Mouse (Mus musculus) heart, adult 2 months (tissue): ENCODE measurements around the gene Nanos3.

ENCODE experiments used
- CTCF ChIP-seq: fragments of 200-600 bp; IDR thresholded peaks from 2 replicates; pipeline ENCODE4 v1.8.1; 2022; ENCODE audit warnings: antibody characterized with exemption, mild to moderate bottlenecking, moderate library complexity
- EP300 ChIP-seq: fragments of 200-500 bp; IDR thresholded peaks from 2 replicates; pipeline ENCODE4 v1.6.1; 2011; ENCODE audit warnings: low read depth, low read length, control low read depth; ENCODE audit not compliant: insufficient read depth
- POLR2A ChIP-seq: fragments of 200-500 bp; IDR thresholded peaks from 2 replicates; pipeline ENCODE4 v1.6.1; 2011; ENCODE audit warnings: mild to moderate bottlenecking, low read depth, low read length, control low read depth; ENCODE audit not compliant: insufficient read depth

- TF ChIP-seq CTCF (no peak), POLR2A (no peak), EP300 (no peak)
These were observed 37.6 kb upstream of the Nanos3 start for GRCm38 (mm10) chr8:84222566-84223165.
